Mouse (Mus musculus) ovary, adult 18-20 months (tissue): ENCODE results near the gene Zfp335.
"Not testable (repeated sequence)": the region's sequence is repeated elsewhere in the genome, so short reads cannot be mapped to it uniquely, and the experiment has no call there.

Source experiments
- DNase-seq: peaks from one replicate; pipeline ENCODE4 v3.0.0; 2022; ENCODE audit warnings: low spot score, mixed read lengths

Zfp335 gene

DNA sequence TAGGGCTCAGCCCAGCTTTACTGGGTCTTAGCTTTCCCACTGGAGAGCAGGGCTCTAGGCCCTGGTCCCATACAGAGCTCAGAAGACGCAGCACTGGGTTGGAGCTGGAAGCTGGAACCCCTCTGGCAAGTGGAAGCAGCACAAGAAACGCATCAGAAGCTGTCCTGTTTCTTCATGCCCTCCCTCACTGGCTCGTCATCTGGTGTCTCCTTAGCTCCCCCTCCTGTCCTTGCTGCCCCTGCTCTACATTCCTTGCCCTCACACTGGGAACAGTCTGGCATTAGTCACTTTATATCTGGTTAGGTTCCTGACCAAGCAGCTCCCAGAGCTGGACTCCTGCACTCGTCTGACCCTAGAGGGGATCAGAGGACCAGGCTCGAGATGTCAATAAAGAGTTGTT lies 17.5 kb downstream of the Zfp335 start:
- no peak for DNase-seq

DNA sequence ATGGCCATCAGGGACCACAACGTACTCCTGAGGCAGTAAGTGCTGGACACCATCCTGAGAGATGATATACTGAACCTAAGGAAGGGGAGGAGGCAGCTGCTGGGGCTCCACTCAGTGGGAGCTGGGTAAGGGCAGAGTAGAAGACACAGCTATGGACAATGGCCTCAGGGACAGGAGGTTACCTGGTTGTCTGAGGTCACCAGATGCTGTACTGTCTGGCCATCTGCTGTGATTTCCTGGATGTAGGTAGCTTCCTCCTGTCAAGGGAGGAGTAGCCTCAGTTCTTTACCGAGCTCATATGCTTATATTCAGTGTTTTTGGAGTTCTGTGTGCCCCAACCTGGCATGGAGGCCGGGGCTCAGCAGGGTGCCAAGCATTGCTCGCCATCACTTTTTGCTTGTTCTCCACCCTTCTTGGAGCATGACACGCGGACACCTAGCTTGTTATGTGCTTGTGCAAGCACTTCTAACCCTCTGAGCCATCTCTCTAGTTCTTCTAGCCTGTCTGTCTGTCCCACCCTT lies 18.8 kb downstream of the Zfp335 start:
- DNase-seq, result no peak

DNA sequence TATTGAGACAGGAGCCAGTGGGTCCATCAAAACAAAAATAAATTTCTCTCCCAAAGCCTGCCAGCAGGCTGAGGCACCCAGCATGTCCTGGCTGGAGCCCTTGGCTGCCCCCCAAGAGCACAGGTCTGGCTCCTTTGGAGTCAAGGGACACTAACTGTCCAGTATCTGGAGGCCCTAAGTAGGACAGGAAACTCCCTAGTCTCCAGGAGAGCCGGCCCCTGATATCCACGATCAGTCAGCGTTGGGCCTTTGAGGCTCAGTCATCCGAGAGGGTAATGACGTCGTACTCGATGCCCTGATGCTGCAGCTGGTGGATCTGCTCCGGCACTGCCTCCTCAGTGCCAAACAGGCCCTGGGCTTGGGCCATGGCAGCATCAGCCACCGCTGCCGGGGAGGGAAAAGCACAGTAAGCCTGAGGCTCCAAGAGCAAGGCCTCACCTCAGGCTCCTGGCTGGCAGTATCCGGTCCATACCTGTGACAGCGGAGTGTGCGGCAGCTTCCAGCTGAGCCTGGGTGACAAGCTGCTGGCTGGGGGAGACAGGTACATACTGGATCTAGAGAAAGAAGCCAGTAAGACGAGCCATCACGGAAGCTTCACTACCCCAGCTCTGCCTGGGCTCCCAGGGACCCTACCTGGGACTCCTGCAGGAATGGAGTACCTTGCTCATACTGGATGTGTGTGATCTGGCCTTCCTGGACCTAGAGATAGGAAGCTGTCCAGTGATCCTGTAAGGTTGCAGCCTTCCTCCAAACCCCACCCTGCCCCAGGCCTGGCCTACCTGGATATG lies 19.5 kb downstream of the Zfp335 start:
- DNase-seq, result no peak

DNA sequence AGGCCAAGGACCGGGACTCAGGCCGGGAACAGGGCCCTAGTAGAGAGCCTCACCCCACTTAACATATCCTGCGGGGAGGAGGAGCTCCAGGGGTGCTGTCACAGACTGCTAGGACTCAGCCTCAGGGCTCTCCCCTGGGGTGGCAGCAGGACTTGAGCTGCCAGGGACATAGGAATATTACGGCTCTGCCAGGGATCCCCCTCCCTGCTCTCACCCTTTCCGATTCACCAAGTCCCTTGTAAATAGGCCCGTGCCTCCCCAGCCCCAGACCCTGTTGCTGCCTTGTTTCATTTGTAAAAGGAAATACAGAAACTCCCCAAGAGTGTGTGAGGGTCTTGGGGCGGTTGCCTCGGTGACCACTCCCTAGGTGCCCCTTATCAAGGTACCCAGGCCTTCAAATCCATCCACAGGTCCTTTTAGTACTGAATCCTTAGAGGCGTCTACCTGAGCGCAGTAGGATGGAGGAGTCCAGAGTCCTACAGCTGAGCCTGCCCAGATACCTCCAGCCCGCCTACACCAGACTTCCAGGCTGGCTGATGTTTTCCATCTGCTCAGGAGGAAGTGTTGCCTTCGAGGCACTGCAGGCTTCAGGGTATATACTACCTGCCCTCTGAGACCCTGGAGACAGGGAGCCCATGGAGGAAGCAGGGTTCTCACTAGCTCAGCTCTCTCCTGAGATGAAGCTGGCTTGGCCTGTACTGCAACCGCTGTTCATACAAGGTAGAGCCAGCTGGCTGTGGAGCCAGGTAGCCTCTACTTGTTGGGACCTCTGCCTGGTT lies 20.3 kb downstream of the Zfp335 start:
- no peak for DNase-seq

DNA sequence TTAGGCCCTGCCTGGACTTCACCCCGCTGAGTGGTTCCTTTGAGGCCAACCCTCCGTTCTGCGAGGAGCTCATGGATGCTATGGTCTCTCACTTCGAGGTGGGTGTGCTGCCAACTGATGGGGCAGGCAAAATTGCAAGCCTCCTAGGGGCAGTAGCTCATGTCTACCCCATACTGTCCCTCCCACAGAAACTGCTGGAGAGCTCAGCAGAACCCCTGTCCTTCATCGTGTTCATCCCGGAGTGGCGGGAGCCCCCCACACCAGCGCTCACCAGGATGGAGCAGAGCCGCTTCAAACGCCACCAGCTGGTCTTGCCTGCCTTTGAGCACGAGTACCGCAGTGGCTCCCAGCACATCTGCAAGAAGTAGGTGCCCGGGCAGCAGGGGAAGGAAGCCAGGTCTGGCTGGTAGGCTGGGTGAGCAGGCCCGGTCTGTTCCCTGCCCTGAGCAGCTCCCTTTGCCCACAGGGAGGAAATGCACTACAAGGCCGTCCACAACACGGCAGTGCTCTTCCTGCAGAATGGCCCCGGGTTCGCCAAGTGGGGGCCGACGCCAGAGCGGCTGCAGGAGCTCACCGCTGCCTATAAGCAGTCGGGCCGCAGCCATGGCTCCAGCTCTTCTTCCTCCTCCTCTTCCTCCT lies 21.0 kb downstream of the Zfp335 start:
- DNase-seq, result no peak

DNA sequence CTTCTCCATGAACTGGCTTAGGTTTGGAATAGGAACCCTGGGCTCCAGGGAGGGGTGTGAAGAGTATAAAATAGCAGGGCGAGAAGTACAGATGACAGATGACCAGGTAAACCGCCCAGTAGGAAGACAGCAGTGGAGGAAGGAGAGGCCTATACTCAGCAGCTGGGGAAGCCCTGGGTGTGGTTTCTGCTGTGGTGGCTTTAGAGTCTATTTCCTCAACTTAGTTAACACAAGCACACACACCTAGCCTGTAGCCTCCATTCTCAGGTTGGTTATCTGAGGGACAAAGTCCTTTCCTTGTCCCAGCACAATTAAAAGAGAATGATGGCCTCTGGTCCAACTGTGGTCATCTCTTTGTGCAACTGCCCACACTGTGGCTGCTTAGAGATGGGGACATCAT lies 21.6 kb downstream of the Zfp335 start:
- DNase-seq, result no peak

DNA sequence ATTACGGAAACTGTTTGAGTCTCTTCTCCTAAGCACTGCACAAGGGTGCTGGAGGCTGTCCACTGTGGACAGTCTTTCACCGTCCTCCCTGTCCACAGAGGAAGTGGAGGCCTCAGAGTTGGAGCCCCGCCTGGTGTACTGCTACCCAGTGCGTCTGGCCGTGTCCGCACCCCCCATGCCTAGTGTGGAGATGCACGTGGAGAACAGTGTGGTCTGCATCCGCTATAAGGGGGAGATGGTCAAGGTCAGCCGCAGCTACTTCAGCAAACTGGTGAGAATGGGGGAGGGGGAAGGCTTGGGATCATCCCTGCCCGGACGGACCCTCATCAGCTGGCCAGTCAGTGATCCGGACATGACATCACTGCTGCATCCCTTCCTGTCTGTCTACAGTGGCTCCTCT lies 22.6 kb downstream of the Zfp335 start:
- no peak for DNase-seq

DNA sequence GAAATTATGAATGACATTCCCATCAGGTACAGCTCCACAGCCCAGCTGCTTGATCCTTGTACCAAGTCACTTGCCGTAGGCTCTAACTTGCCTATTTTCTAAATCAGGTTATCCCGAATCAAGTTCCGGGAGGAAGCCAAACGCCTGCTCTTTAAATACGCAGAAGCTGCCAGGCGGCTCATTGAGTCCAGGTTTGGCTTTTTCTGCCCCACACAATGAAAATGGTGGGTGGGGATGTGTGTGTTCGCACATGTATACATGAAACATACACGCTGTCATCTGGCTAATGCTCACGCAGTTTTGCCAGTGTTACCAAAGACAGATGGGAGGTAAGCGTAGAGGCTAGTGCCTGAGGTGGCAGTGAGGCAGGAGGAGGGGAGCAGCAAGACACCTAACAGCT lies 24.9 kb downstream of the Zfp335 start:
- no peak for DNase-seq

DNA sequence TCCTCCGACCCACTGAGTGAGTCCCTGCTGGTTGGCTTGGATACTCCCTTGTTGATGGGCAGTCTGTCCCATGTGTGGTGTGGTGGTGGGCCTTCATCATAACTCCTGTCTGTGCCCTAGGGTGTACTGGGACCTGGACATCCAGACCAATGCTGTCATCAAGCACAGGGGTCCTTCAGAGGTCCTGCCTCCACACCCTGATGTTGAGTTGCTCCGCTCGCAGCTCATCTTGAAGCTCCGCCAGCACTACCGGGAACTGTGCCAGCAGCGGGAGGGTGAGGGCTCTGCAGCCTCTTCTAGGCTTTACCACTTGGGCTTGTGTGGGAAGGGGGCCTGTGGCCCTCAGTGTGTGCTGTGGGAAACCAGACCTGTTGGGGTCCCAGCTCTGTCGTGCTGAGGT lies 25.8 kb downstream of the Zfp335 start:
- DNase-seq, result peak; percentile 48

DNA sequence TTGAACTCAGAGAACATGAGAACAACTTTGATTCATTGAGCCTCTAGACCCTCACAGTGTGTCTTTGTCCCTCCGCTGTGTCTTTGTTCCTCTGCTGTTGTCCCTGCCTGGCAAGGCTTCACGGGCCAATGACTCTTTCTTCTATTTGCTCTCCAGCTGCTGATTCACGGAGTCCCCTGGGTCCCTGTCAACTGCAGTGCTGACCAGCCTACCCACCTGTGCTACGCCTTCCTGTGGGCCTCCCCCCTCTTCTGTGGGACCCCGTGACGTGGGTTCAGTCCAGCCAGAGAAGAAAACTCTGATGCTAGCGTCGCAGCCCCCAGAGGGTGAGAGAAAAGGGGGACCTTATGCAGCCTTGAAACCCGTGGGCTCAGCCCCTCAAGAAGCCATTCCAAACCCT lies 28.9 kb downstream of the Zfp335 start:
- no peak for DNase-seq

DNA sequence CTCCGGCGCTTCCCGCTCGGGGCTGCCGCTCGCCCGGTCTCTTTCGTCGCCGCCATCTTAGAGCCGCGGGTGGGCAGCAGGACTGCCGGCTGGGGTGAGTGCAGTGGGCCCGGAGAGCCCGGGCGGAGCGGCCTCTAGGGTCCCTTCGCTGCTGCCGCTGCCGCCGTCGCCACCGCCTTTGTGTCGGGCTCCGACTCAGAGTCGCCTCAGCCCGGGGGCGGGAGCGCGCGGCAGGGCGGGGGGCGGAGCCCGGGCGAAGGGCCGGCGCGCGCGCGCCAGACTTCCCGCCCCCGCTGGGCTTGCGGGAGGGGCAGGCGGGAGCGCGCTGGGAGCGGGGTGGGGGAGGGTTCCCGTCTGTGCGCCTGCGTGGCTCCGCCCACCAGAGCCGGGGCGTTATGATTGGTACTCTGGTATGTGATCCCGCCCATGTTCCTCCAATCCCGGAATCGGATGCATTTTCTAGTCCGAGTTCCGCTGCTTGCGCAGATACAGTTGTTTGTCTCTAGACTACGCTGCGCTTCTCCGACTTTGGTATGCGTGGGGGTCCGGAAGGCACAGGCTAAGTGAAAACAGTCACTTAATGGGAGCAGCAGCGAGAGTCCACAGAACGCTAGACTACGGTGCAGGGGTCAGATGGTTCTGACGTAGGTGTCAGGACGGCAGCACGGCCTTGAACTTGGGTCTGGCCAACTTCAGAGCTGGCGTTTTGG lies 31.8 kb downstream of the Zfp335 start:
- DNase-seq, result peak; percentile 91

DNA sequence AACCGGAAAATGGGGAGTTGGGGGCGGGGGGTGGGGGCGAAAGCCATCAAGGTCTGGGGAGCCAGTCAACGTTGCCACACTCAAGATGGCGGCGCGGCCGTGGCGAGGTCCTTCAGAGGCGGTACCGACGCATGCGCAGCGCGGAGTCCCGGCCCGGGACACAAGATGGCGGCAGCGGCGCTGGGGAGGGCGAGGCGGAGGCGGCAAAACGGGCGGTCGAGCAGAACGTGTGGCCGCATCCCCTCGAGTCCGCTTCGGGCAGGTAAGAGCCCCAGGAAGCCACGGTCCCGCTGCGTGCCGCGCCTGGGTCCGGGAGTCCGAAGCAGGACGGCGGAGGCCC lies 32.4 kb downstream of the Zfp335 start, which contains the start of gene Pcif1:
Pcif1 (plus strand) TSS at position 77 of the 340 bp plus-strand sequence.
- DNase-seq, result peak; percentile 82

DNA sequence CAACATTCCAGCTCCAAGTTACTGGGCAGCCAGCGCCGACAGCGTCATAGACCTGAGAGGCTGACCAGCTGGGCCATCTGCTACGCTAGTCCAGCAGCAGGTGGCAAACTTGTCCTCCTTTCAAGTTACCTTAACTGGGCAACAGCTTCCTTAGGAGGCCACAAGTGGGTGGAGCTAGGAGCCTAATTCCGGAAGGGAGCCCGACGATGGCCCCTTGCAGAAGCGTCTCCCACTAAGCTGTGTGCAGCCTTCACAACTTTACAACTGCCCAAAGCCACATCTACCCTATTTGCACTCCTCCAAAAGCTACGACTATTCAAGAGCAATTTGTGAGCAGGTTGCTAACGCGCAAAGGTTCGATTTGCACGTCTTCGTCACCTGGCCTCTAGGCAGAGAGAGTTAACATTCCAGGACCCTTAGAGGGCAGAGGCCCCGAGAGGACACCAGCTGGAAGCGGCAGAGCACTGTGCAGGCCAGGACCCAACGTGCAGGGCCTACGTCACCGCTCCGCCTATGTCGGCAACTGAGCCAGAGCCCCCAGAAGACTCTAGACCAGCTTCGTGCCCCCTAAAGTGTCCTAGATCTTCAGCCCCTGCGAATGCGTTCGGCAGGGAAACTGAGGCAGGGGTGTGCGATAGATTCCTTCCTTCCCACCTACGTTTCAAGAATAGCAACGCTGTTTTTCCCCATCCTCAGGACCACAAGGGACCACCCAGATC lies 32.9 kb downstream of the Zfp335 start:
- DNase-seq, result peak; percentile 66

DNA sequence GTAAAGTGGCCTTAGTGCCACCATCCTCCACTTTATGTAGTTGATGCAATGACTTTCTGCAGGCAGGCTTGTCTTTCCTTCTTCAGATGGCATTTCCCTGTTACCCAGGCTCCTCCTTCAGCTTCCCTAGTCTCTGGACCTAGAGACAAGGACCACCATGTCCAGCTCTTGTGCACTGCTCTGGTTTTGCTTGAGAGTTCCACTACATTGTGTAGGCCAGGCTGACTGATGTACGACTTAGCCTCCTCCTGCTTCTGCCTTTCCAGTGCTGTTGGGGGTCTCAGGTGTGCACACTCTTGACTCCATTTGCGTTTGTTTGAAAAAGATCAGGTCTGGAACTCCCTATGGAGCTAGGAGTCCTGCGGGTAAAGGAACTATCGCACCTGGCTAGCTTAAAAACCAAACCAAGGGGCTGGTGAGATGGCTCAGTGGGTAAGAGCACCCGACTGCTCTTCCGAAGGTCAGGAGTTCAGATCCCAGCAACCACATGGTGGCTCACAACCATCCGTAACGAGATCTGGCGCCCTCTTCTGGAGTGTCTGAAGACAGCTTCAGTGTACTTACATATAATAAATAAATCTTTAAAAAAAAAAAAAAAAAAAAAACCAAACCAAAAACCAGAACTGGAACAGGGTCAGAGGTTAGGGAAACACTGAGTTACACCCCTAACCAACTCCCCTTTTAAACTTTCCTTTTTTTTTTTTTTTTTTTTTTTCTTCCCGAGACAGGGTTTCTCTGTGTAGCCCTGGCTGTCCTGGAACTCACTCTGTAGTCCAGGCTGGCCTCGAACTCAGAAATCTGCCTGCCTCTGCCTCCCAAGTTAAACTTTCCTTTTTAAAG lies 34.0 kb downstream of the Zfp335 start:
- not testable (repeated sequence) for DNase-seq

DNA sequence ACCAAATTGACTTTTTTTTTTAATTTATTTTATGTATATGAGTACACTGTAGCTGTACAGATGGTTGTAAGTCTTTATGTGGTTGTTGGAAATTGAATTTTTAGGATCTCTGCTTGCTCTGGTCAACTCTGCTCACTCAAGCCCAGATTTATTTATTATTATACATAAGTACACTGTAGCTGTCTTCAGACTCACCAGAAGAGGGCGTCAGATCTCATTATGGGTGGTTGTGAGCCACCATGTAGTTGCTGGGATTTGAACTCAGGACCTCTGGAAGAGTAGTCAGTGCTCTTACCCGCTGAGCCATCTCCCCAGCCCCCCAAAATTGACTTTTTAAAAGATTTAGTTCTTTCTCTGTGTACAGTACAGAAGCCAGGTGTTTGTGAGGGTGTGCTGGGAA lies 35.9 kb downstream of the Zfp335 start:
- DNase-seq, result not testable (repeated sequence)

DNA sequence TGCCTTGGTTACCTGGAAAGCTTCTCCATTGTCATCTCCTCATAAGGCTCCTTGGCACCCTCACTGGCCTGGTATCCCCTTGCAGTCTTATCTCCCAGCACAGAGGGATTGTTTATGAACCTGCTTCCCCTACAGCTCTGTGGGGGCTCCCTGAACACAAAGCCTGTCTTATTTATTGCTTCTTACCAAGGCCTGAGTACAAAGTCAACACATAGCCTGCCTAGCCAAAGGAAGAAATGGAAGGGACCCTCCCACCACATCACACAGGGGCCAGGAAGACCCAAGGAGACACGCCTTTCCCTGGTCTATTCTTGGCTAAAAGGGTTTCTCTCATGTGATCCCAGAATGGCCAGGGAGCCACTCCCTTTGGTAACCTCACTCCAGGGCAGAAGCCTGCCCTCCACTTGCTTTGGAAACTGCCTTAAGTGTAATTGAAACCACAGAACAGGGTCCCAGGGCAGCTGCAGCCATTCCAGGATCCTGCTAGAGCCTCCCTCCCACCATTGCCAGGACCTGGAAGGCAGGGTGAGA lies 37.3 kb downstream of the Zfp335 start:
- DNase-seq, result no peak

DNA sequence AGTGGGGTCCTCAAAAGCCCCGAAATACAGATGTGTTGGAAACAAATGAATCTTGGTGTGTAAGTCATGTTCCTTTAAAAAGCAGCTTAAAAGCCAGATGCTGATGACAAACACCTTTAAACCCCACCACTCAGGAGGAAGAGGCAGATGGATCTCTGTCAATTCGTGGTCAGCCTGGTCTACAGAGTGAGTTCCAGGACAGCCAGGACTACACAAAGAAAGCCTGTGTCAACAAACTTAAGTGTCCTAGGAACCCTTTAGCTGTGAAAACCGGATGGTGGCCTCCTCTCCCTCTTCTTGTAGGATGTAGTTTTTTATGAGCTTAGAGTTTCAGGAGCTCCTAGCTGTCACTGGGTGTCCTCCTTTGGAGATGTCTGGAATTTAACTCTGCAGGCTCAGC lies 37.9 kb downstream of the Zfp335 start:
- DNase-seq, result no peak

DNA sequence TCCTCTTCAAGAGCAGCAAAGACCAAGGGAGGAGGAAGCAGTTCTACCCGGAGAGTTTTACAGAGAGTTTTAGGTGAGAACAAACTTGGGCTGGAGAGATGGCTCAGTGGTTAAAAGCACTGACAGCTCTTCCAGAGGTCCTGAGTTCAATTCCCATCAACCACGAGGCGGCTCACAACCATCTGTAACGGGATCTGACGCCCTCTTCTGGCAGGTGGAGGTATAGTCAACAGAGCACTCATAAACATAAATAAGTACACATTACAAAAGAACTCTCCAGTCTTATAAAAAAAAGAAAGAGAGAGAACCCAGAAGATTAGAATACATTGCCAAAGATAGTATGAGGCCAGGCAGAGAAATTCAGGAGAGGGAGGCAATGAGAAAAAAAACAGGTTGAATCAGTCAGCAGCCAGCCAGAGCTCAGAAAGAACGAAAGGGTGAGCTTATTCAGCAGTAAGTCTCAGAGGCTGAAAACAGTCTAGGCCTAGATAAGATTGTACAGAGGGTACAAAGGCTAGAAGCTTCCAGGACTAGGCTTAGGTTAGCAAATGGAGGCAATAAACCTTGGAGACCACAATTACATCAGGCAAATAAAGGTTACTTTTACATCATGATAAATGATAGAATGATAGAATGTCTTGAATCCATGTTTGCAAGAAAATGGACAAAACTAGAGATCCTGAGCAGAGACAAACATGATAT lies 39.8 kb downstream of the Zfp335 start:
- no peak for DNase-seq

DNA sequence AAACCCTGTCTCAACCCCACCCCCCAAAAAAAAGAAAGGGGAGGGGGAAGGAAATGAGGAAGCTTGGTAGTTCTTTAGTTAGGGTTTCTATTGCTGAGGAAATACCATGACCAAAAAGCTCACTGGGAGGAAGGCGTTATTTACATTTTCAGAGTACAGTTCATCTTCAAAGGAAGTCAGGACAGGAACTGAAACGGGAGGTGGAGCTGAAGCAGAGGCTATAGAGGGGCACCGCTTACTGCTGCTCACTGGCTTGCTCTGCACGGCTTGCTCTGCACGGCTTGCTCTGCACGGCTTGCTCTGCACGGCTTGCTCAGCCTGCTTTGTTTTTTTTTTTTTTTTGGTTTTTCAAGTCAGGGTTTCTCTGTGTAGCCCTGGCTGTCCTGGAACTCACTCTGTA lies 43.1 kb downstream of the Zfp335 start:
- no peak for DNase-seq

DNA sequence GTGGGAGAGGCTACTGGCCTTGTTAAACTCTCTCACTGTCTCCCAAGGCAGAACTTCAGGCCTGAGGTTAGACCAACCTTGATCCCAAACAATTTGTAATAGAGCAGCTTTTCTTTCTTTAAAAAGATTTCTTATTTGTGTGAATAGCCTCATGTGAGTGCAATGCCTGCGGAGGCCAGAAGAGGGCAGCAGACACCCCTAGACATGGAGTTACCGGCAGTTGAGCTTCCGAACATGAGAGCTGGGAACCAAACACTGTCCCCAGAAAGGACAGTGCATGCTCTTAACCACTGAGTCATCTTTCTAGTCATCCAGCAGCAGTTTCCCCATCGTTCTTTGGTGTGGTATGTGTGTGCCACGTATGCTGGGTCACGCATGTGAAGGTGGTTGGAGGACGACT lies 44.0 kb downstream of the Zfp335 start:
- no peak for DNase-seq
